Mouse (Mus musculus): ENCODE data around the gene Lypd3. TPM values are rescaled to one million over a fixed set of nuclear protein-coding genes. Genes with fewer than 3 reads are reported as not detected.
A peak's percentile ranks its signal among the peaks of the same experiment; 100 is the strongest.

Gene Lypd3
- polyA plus RNA-seq, 1 experiment from 2014 or later: 95.4 TPM

DNA sequence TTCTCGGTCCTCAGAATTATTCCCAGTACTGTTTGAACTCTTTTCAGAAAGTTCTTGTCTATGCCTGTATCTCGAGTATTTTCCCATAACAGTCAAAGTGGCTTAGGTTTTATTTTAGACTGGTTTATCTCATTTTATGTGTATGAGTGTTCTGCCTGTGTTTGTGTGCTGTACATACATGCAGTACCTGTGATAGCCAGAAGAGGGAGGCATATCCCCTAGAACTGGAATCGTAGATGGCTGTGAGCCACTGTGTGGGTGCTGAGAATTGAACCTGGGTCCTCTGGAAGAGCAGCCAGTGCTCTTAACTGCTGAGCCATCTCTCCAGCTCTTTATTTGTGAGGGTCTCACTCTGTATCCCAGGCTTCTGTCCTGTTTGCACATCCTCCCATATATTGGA lies 15.2 kb upstream of the Lypd3 start:
- no peak for ATAC-seq (ENCODE audit: insufficient read depth, low FRiP score)
- WGBS: 84% methylated on average over 3 of the region's 3 CpGs
- H3K36me3 ChIP-seq (ENCODE audit: control insufficient read depth, insufficient read depth, low read length): peaks cover 13% of the 10 kb centered on the region

DNA sequence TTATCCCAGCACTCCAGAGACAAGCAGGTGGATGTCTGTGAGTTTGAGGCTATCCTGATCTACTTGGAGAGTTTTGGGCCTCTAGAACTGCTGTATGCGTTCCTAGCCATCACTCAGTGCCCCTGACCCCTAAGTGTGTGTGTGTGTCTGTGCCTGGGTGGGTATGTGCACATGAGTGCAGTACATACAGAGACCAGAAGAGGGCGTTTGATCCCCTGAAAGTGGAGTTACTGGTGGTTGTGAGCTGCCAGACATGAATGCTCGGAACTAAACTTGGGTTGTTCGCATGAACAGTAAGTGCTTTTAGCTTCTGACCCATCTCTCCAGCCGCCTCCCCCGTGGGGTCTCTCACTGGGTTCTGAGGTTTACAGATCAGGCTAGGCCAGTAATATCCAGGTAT lies 13.4 kb upstream of the Lypd3 start:
- H3K4me1 ChIP-seq (ENCODE audit: control insufficient read depth, insufficient read depth, low read length): no peaks in the 10 kb centered on the region
- H3K9ac ChIP-seq (ENCODE audit: low read length): no peak overlapping the region
- no peak overlapping the region for H3K4me3 ChIP-seq (replicated peaks; ENCODE audit: low read length)
- H3K27me3 ChIP-seq (ENCODE audit: control insufficient read depth, insufficient read depth, low read length): no peaks in the 10 kb centered on the region
- no peak for ATAC-seq (ENCODE audit: insufficient read depth, low FRiP score)
- peaks cover 13% of the 10 kb centered on the region for H3K36me3 ChIP-seq (ENCODE audit: control insufficient read depth, insufficient read depth, low read length)
- no peak overlapping the region for H3K4me2 ChIP-seq (ENCODE audit: low read depth, low read length)
- peaks cover 4% of the 10 kb centered on the region; the same call in 1 of the 2 replicates for H3K9me3 ChIP-seq (replicated peaks; ENCODE audit: control insufficient read depth, low read length)
- H3K27ac ChIP-seq (ENCODE audit: low read length): no peak overlapping the region
- 80% methylated on average over 6 of the region's 6 CpGs for WGBS

More for the DNA sequence above, 15.2 kb upstream of the Lypd3 start:
- Histone ChIP-seq H3K9ac (ENCODE audit: low read length) (no peak overlapping the region), H3K9me3 (replicated peaks; ENCODE audit: control insufficient read depth, low read length) (peaks cover 4% of the 10 kb centered on the region; the same call in 1 of the 2 replicates), H3K4me3 (replicated peaks; ENCODE audit: low read length) (no peak overlapping the region), H3K27me3 (ENCODE audit: control insufficient read depth, insufficient read depth, low read length) (no peaks in the 10 kb centered on the region), H3K27ac (ENCODE audit: low read length) (no peak overlapping the region), H3K4me1 (ENCODE audit: control insufficient read depth, insufficient read depth, low read length) (no peaks in the 10 kb centered on the region), H3K4me2 (ENCODE audit: low read depth, low read length) (no peak overlapping the region)

DNA sequence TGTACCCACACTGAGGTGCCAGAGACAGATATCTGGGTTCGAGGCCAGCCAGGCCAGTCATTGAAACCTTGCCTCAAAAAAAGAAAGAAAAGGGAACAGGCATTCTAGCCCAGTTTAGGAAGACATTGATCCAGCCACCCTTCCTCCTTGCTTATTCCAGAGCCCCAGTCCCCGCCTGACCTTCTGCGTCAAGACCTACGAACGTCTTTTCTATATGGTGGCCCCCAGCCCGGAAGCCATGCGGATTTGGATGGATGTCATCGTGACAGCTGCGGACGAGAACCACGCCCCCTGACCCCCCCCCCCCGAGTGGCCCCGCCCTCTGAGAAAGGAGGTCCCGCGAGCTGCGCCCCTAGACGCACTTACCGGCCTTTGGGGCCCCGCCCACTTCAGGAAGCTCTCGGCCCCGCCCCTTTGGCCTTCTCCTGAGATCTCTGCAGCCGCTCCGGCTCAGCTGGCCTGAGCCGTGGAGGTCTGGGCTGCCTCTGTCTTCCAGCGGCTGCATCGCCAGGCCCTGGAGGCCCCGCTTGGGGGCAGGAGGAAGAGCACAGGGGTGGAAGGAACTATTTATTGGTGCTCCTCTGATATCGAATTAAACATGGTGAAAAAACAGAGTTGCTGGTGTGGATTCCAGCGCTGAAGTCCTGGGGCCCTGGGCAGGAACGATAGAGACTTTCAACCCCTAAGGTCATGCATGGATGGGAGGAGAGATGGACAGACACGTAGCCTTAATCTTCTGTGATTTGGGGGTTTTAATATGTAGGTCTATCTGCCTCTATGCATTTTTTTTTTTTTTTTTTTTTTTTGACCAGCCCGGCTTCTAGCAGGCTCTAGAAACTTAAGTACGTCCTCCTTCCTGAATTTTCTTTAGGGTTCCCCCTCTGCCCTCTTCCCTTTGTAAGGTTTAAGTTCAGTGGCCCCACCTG lies 7.4 kb upstream of the Lypd3 start:
- Histone ChIP-seq H3K4me1 (ENCODE audit: control insufficient read depth, insufficient read depth, low read length) (peaks cover 7% of the 10 kb centered on the region; the same call in 1 of the 2 replicates), H3K27ac (ENCODE audit: low read length) (peak overlapping the region; percentile 64), H3K36me3 (ENCODE audit: control insufficient read depth, insufficient read depth, low read length) (no peaks in the 10 kb centered on the region), H3K4me2 (ENCODE audit: low read depth, low read length) (peak overlapping the region; percentile 51), H3K9ac (ENCODE audit: low read length) (peak overlapping the region; percentile 64), H3K4me3 (replicated peaks; ENCODE audit: low read length) (peak overlapping the region; percentile 30), H3K9me3 (replicated peaks; ENCODE audit: control insufficient read depth, low read length) (no peaks in the 10 kb centered on the region), H3K27me3 (ENCODE audit: control insufficient read depth, insufficient read depth, low read length) (no peaks in the 10 kb centered on the region)
- ATAC-seq (ENCODE audit: insufficient read depth, low FRiP score): peak; percentile 87
- 7% methylated on average over 31 of the region's 33 CpGs for WGBS

DNA sequence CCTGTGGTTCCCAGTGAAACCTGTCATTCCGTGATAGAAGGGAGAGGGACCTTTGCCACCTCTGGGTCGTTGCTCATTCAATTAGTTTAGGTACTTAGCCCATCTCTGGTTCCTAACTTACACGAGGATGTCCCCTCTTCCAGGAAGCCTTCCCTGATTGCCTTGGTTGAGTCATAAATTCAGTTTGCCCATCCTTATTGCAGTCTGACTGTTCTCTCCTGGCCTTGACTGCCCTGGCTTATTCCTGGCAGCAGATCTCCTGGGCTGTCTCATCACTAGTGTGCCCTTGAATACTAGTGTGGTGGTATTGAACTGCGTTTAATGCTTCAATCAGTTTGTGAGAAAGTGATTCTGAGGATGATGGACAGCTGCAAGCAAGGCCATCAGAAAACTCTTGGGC lies 6.7 kb upstream of the Lypd3 start:
- no peak for ATAC-seq (ENCODE audit: insufficient read depth, low FRiP score)
- peaks cover 7% of the 10 kb centered on the region; the same call in 1 of the 2 replicates for H3K4me1 ChIP-seq (ENCODE audit: control insufficient read depth, insufficient read depth, low read length)
- peak overlapping the region; percentile 64 for H3K27ac ChIP-seq (ENCODE audit: low read length)
- H3K9ac ChIP-seq (ENCODE audit: low read length): peak overlapping the region; percentile 64; the same call in 1 of the 2 replicates
- 70% methylated on average over 4 of the region's 4 CpGs for WGBS
- peak overlapping the region; percentile 51; the same call in 1 of the 2 replicates for H3K4me2 ChIP-seq (ENCODE audit: low read depth, low read length)
- H3K4me3 ChIP-seq (replicated peaks; ENCODE audit: low read length): no peak overlapping the region
- no peaks in the 10 kb centered on the region for H3K9me3 ChIP-seq (replicated peaks; ENCODE audit: control insufficient read depth, low read length)
- no peaks in the 10 kb centered on the region for H3K36me3 ChIP-seq (ENCODE audit: control insufficient read depth, insufficient read depth, low read length)
- no peaks in the 10 kb centered on the region for H3K27me3 ChIP-seq (ENCODE audit: control insufficient read depth, insufficient read depth, low read length)

DNA sequence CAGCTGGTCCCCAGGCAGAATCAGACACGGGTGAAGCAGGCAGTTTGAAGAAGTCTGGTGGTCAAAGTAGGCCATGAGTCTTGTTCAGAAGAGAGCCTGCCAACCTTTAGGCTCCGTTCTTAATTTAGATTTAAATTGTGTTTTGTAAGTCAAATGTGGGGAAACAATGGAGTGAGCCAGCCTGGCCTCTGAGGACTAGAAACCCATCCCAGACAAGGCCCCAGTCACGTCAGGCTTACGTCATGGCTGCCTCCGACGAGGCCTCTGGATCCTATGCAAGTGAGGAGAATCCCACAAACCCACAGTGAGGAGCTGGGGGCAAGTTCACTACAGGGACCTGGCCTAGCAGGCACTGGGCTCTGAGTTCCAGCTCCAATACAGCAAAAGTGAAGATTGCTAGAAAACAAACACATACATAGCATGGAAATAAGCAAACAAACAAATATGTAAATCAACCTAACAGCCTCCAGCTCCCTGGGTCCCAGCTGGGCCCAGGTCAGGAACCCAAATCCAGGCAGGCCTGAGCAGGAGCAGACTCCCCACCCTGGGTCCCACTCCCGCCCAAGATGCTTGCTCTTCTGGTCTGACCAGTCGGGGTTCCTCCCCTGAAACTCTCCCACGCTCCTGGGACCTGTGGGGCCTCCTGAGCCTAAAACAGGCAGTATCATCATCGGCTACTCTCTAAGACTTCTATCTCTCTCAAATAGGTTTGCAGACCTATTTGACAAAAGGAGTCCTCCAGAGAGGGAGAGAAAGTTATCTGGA lies 6.1 kb upstream of the Lypd3 start:
- 0 out of 2 replicates have a peak, but pooled peaks have one; percentile 21 for ATAC-seq (ENCODE audit: insufficient read depth, low FRiP score)
- Histone ChIP-seq H3K9me3 (replicated peaks; ENCODE audit: control insufficient read depth, low read length) (no peaks in the 10 kb centered on the region), H3K27me3 (ENCODE audit: control insufficient read depth, insufficient read depth, low read length) (no peaks in the 10 kb centered on the region), H3K4me1 (ENCODE audit: control insufficient read depth, insufficient read depth, low read length) (peaks cover 7% of the 10 kb centered on the region; the same call in 1 of the 2 replicates), H3K36me3 (ENCODE audit: control insufficient read depth, insufficient read depth, low read length) (no peaks in the 10 kb centered on the region), H3K4me3 (replicated peaks; ENCODE audit: low read length) (no peak overlapping the region), H3K9ac (ENCODE audit: low read length) (no peak overlapping the region), H3K27ac (ENCODE audit: low read length) (peak overlapping the region; percentile 78; the same call in 1 of the 2 replicates), H3K4me2 (ENCODE audit: low read depth, low read length) (no peak overlapping the region)
- WGBS: 70% methylated on average over 10 of the region's 10 CpGs

DNA sequence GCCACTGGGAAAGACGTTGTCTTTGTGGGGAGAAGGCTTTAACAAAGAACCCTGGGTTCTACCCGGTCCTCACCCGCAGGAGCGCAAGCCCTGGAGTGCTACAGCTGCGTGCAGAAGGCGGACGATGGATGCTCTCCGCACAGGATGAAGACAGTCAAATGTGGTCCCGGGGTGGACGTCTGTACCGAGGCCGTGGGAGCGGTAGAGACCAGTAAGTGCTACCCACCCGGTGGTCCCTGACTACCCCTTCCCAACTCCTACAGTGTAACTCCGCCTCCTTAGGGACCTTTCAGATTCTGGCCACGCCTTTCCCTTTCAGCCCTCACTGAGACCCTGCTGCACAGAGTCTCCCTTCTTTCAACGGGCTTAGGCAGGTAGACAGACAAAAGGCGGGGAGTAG lies 696 bp downstream of the Lypd3 start:
- H3K4me1 ChIP-seq (ENCODE audit: control insufficient read depth, insufficient read depth, low read length): peaks cover 8% of the 10 kb centered on the region
- H3K4me2 ChIP-seq (ENCODE audit: low read depth, low read length): peak overlapping the region; percentile 94
- no peak for ATAC-seq (ENCODE audit: insufficient read depth, low FRiP score)
- H3K9me3 ChIP-seq (replicated peaks; ENCODE audit: control insufficient read depth, low read length): no peaks in the 10 kb centered on the region
- H3K9ac ChIP-seq (ENCODE audit: low read length): peak overlapping the region; percentile 63
- no peak overlapping the region; the same call in 1 of the 2 replicates for H3K27ac ChIP-seq (ENCODE audit: low read length)
- H3K36me3 ChIP-seq (ENCODE audit: control insufficient read depth, insufficient read depth, low read length): no peaks in the 10 kb centered on the region
- H3K27me3 ChIP-seq (ENCODE audit: control insufficient read depth, insufficient read depth, low read length): peaks cover 47% of the 10 kb centered on the region
- H3K4me3 ChIP-seq (replicated peaks; ENCODE audit: low read length): peak overlapping the region; percentile 48
- 3% methylated on average over 18 of the region's 18 CpGs for WGBS

DNA sequence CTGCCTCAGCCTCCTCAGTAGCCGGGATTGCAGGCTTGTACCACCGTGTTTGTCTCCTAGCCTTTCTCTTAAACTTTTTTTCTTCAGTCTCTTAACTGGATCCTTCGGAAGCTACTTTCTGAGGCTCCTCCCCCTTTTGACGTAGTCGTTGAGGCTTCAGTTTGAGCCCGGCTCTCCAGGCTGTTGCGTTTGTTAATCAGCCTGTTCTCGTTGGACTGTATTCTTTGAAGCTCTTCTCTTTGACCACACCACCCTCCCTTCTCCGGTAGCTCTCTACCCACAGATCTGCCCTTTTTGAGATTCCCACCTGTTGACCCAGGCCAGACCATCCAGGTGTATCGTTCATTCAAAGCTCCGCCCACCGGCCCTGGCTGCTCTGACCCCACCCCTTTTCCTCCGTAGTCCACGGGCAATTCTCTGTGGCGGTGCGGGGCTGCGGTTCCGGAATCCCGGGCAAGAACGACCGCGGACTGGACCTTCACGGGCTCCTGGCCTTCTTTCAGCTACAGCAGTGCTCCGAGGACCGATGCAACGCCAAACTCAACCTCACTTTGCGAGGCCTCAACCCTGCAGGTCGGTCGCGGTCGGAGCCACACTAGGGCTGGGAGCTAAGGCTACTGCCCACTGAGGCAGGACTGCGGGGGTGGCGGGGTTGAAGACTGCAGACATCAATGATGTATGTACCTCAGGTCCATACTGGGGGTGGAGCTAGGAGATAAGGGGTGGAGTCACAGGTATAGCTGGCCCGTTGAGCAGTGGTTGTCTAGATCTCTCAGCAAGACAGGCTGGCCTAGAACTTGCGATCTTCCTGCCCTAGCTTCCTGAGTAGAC lies 1.9 kb downstream of the Lypd3 start:
- peak overlapping the region; percentile 63 for H3K9ac ChIP-seq (ENCODE audit: low read length)
- H3K27me3 ChIP-seq (ENCODE audit: control insufficient read depth, insufficient read depth, low read length): peaks cover 47% of the 10 kb centered on the region
- no peaks in the 10 kb centered on the region for H3K36me3 ChIP-seq (ENCODE audit: control insufficient read depth, insufficient read depth, low read length)
- no peaks in the 10 kb centered on the region for H3K9me3 ChIP-seq (replicated peaks; ENCODE audit: control insufficient read depth, low read length)
- peak; percentile 16 for ATAC-seq (ENCODE audit: insufficient read depth, low FRiP score)
- H3K27ac ChIP-seq (ENCODE audit: low read length): no peak overlapping the region
- peak overlapping the region; percentile 94 for H3K4me2 ChIP-seq (ENCODE audit: low read depth, low read length)
- H3K4me3 ChIP-seq (replicated peaks; ENCODE audit: low read length): peak overlapping the region; percentile 48
- H3K4me1 ChIP-seq (ENCODE audit: control insufficient read depth, insufficient read depth, low read length): peaks cover 8% of the 10 kb centered on the region
- 2% methylated on average over 35 of the region's 35 CpGs for WGBS

DNA sequence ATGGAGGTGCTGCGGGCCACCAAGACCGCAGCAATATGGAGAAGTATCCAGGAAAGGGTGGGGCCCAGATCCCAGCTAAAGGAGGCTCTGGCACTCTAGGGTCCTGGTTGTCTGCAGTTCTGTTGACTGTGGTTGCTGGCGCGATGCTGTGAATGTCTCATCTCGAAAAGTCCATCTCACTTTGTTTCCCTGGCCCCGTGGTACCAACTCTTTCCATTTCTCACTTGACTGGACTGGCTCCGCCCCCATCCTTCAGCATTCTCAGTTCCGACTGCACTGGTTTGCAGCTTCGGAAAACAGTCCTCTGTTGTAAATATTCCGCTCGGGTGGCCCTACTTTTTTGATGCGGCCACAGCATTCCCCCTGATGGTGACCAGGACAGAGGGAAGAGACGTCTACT lies 4.1 kb downstream of the Lypd3 start:
- Histone ChIP-seq H3K9ac (ENCODE audit: low read length) (no peak overlapping the region), H3K4me1 (ENCODE audit: control insufficient read depth, insufficient read depth, low read length) (peaks cover 8% of the 10 kb centered on the region), H3K9me3 (replicated peaks; ENCODE audit: control insufficient read depth, low read length) (no peaks in the 10 kb centered on the region), H3K27me3 (ENCODE audit: control insufficient read depth, insufficient read depth, low read length) (peaks cover 47% of the 10 kb centered on the region), H3K36me3 (ENCODE audit: control insufficient read depth, insufficient read depth, low read length) (no peaks in the 10 kb centered on the region), H3K27ac (ENCODE audit: low read length) (no peak overlapping the region), H3K4me2 (ENCODE audit: low read depth, low read length) (no peak overlapping the region), H3K4me3 (replicated peaks; ENCODE audit: low read length) (no peak overlapping the region)
- no peak for ATAC-seq (ENCODE audit: insufficient read depth, low FRiP score)
- WGBS: 66% methylated on average over 13 of the region's 13 CpGs

All from stomach, embryonic 16.5 days (tissue).